17 mouse cellular contexts compared by ENCODE assay signal in genomic region chr12:16380346-16380745, GRCm38 (mm10).
DNase-seq lines count a peak whose midpoint lies in the region; ATAC-seq lines count a peak whose summit lies in the region.
"Had no signal": no experiment of that assay in that cellular context is flagged by ENCODE, and none has a peak within 500 bp of the region (broad histone marks: within the 10 kb centered on the region; RNA-seq: fewer than 3 reads in every experiment).

No protein-coding gene starts in this region.

- no peak overlapping the region for H3K4me2 ChIP-seq in kidney, embryonic 16.5 days (replicated peaks; ENCODE audit: low read depth, low read length)
- H3K4me2 ChIP-seq: embryonic facial prominence, embryonic 13.5 days; forebrain, embryonic 12.5 days; hindbrain, embryonic 15.5 days; liver, embryonic 13.5 days; neural tube, embryonic 12.5 days had no signal

- no peaks in the 10 kb centered on the region for H3K9me3 ChIP-seq in heart, embryonic 10.5 days
- no peaks in the 10 kb centered on the region for H3K9me3 ChIP-seq in kidney, embryonic 16.5 days (ENCODE audit: low read length)
- H3K9me3 ChIP-seq: embryonic facial prominence, embryonic 13.5 days; forebrain, embryonic 12.5 days; hindbrain, embryonic 15.5 days; liver, embryonic 13.5 days; neural tube, embryonic 12.5 days had no signal

- no peak overlapping the region for H3K27ac ChIP-seq in heart, embryonic 10.5 days
- H3K27ac ChIP-seq in kidney, embryonic 16.5 days (ENCODE audit: low read length) = no peak overlapping the region
- H3K27ac ChIP-seq: embryonic facial prominence, embryonic 13.5 days; forebrain, embryonic 12.5 days; hindbrain, embryonic 15.5 days; liver, embryonic 13.5 days; neural tube, embryonic 12.5 days had no signal

- no peak overlapping the region for H3K9ac ChIP-seq in kidney, embryonic 16.5 days (replicated peaks; ENCODE audit: low read length)
- H3K9ac ChIP-seq: embryonic facial prominence, embryonic 13.5 days; forebrain, embryonic 12.5 days; hindbrain, embryonic 15.5 days; liver, embryonic 13.5 days; neural tube, embryonic 12.5 days had no signal

- 69% methylated on average over 2 of the region's 2 CpGs for WGBS in heart, embryonic 10.5 days
- WGBS in kidney, embryonic 16.5 days = 80% methylated on average over 2 of the region's 2 CpGs

- no peaks in the 10 kb centered on the region for H3K27me3 ChIP-seq in heart, embryonic 10.5 days (ENCODE audit: insufficient read depth, poor library complexity, severe bottlenecking)
- H3K27me3 ChIP-seq in kidney, embryonic 16.5 days (ENCODE audit: insufficient read depth, low read length) = no peaks in the 10 kb centered on the region
- H3K27me3 ChIP-seq: CH12.LX; embryonic facial prominence, embryonic 13.5 days; forebrain, embryonic 12.5 days; hindbrain, embryonic 15.5 days; liver, embryonic 13.5 days; neural tube, embryonic 12.5 days; Patski had no signal

- no peaks in the 10 kb centered on the region for H3K36me3 ChIP-seq in heart, embryonic 10.5 days
- no peaks in the 10 kb centered on the region for H3K36me3 ChIP-seq in kidney, embryonic 16.5 days (ENCODE audit: insufficient read depth, low read length)
- H3K36me3 ChIP-seq: embryonic facial prominence, embryonic 13.5 days; forebrain, embryonic 12.5 days; hindbrain, embryonic 15.5 days; liver, embryonic 13.5 days; neural tube, embryonic 12.5 days had no signal

- ATAC-seq in kidney, embryonic 16.5 days (ENCODE audit: low FRiP score, low TSS enrichment) = no peak
- ATAC-seq: midbrain, embryonic 16.5 days; Patski had no signal

- no peaks in the 10 kb centered on the region for H3K4me1 ChIP-seq in heart, embryonic 10.5 days
- no peaks in the 10 kb centered on the region for H3K4me1 ChIP-seq in kidney, embryonic 16.5 days (ENCODE audit: insufficient read depth, low read length)
- H3K4me1 ChIP-seq: forebrain, embryonic 12.5 days; hindbrain, embryonic 15.5 days; liver, embryonic 13.5 days; neural tube, embryonic 12.5 days had no signal

- no peak overlapping the region for H3K4me3 ChIP-seq in heart, embryonic 10.5 days
- H3K4me3 ChIP-seq in kidney, embryonic 16.5 days (ENCODE audit: low read length) = no peak overlapping the region
- H3K4me3 ChIP-seq: embryonic facial prominence, embryonic 13.5 days; forebrain, embryonic 12.5 days; hindbrain, embryonic 15.5 days; liver, embryonic 13.5 days; neural tube, embryonic 12.5 days had no signal

- DNase-seq in heart, adult 9 months (ENCODE audit: low spot score in 2 of 2) = peak; percentile 11 to 31
- DNase-seq in heart, embryonic 10.5 days (ENCODE audit: low spot score) = no peak
- DNase-seq in 3134 (ENCODE audit: extremely low read depth, insufficient read length, low spot score) (peak; percentile 7), 3T3-L1 (ENCODE audit: low read depth, low spot score) (peak; percentile 94)
- peak; percentile 46 for DNase-seq in gastrocnemius, postnatal 25 days
- DNase-seq in spleen, postnatal 36 days (ENCODE audit: low spot score in 2 of 2) = no peak
- DNase-seq: kidney, adult 11 months; liver, embryonic 13.5 days; right cerebral cortex, postnatal 25 days had no signal

Comparison
In these comparisons a context has a peak if more than half of its experiments do, and no peak if none do; other contexts are left out.
1. DNase-seq: peak in heart, adult 9 months (2 of 2), 3134 (single experiment), 3T3-L1 (single experiment) and gastrocnemius, postnatal 25 days (single experiment); none in heart, embryonic 10.5 days (single experiment) and spleen, postnatal 36 days (0 of 2).